Mouse (Mus musculus) heart, adult 18-20 months (tissue): ENCODE results near the gene Iqschfp. TPM values are rescaled to one million over a fixed set of nuclear protein-coding genes. Genes with fewer than 3 reads are reported as not detected.

Experiments
- DNase-seq, 2 experiments: peaks; one replicate each; pipeline ENCODE4 v3.0.0; 2021 to 2022; ENCODE audit warnings: mixed read lengths in 1 of 2
- total RNA-seq, 2 experiments: library from RNA; stranded (reverse); gene quantifications; 2 replicates each; pipeline ENCODE4 v1.2.3; 2021

The Iqschfp gene
- total RNA-seq, 2 experiments from 2014 or later, result not detected

DNA sequence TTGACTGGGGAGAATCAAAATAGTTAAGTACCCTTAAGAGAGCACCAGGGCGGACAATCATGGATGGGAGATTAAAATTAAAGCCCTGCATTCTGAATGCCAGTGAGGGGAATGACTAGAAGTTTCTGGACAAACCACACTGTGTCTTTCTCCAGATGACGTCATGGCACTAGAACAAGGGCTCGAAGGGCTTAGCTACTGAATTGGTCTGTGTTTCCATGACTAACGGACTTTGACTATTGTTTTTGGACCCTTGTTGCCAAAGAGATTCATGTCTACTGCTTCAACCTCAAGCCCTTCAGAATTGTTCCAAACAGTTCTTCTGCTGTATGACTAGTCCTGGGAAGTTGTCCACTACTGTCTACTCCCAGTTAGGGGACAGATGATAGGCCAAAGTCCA is 639.9 kb downstream of the Iqschfp start:
- DNase-seq, result no peak

DNA sequence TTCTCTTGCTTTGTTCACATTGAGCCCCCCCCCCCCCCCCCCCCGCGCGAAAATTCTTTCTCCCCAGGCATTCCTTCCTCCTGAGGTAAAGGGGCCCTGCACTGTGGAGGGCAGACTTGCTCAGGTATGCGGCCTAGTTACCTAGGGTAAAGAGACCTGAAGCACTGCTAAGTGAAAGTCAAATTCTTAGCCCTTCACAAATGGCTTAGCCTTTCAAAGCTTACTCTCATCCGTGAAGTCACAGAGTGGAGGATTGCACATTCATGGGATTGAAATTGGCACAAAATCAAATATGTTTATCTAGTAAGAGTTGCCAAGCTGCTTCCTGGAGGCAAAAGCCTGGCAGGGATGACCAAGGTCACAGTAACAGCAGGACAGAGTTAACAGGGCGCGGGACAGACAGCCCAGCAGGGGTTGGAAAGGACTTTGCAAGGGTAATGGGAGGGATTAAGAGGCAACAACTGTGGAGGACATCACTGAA is 642.6 kb downstream of the Iqschfp start:
- peak; percentile 55 for DNase-seq

DNA sequence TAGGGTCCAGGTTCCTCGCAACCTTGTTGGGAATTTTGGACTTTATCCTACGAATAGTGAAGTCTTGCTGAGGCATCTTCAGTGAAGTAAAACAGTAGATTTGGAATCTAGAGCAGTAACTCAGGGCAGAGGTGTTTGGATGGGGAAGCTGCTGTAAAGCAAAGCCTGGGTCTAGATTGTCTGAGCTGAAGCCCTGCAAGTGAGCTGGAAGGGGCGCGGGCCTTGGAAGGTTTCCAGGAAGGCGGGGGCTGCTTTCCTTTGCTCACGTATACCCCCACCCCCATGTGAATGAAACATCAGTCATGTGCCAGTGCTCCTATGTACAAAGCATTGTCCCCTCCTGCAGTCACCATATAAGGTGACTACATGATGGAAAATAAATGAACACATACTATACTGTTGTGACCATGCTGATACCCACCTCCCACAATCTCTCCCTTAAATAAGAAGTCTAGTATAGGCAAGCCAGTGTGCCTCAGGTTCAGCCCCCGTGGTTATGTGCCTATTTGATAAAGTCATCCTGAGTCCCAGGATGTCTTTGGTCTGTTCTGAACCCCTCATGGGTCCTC is 643.2 kb downstream of the Iqschfp start:
- DNase-seq, result no peak

DNA sequence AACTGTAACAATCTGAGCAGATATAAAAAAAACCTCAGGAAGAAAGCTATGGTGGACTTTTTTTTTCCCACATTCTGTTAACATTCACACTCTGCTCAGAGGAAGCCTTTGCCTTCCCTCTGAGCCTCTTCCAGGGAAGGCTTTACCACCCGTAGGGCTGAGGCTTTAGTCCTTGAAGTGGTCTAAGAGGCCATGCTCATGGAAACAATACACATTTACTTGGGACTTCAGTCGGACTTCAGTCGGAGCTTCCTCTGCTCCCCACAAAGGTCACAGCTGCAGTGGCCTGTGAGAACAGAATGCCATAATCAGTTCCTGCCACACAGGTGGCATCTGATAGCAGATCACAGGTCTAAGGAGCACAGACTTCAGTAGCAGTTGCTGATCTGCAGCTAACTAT is 644.0 kb downstream of the Iqschfp start:
- DNase-seq, result no peak

DNA sequence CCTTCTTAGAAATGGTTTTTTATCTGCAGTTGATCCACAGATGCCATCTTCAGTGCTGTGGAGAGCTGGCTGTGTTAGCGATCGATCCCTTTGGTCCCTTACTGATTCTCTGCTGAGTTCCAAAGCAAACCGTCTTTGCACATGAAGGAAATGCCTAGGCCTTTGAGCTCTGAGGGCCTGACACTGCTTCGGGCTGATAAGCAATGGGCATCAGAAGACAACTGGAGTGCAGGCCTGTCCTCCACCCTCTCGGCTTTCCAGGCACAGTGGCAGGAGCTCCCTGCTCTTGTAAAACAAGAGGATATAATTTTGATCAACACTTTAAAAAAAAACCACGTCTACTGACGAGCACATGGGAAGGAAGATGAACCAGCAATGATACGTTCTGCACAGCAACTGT is 649.7 kb downstream of the Iqschfp start:
- DNase-seq, result no peak

DNA sequence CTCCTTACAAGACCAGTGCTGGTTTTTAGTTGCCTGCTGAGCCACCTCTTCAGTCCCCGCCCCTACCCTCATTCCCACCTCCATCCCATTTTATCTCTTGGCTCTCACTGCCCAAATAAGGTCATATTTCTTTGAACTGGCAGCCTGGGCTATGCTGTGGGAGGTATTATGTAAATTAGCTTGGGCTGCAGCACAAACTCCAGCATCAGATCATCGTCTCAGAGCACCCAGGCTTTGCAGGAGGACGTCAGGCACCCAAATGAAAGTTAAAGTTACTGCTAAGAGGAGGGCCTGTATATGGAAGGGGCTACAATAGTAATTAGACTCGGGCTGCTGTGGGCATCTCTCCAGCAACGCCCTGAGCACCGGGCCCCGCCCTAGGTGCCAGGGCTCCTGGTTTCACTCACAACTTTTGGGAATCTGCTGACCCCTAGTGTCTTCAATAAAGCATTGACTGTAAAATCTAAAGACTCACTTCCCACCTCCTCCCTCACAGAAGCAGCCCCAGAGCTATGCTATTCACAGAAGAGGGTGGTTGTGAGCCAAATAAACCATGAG is 651.0 kb downstream of the Iqschfp start:
- peak; percentile 71 to 74 for DNase-seq

DNA sequence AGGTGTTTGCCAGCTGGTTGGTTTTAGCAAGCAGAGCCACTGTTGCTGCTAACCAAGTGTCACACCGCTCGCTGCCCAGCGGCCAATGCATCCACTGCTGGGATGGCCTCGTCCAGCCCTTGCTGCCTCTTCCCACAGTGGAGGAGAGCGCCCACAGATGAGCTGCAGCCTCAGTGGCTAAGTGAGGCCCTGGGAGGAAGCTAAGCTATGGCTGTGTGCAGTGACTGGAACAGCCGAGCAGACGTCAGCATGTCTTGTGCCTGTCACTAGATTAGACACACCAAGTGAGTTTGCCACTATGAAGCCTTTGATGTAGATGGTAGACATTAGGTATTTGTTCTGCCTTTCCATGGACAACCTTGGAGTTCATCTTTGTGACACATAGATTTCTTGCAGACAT is 652.8 kb downstream of the Iqschfp start:
- no peak for DNase-seq

DNA sequence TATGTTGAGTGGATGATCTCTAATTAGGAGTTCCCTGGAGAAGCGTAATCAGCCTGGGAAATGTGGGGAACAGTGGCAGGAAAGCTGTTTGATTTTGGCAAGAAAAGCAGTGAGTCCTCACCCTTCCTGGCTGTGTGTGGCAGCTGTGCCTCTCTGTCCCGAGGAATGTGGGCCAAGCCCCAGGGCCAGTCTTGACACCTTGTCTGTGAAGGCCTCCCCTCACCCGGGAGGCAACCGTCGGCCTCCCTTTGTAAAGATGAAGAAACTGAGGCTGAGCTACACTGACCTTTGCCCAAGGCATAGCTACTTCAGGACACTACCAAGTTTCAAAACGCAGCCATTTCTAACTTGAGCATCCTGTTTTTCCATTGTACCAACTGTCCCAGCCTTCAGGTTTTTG is 653.9 kb downstream of the Iqschfp start:
- DNase-seq, result no peak

DNA sequence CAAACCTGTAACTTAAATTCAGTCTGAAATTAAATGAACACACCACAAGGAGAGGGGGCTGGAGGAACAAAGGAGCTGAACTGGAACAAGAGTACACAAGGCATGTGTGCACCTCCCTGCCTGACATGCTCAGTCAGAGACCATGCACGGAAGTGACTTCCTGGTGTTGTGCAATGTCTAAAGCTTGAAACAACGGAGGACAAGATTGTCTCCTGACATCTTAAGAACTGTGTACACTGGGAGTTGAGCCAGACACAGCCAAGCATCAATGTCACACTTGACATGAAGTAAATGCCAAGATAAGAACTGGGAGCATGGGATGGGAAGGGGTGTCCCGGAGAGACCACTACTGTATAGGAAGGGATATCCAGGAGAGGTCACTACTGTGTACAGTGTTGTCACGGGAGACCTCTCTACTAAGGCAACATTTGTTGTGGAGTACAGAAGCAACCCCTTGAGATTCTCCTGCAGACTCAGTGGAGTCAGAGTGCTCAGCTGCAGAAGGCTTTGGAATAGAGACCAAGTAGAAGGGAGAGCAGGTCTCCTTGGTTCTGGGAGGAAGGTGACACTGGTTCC is 663.1 kb downstream of the Iqschfp start:
- DNase-seq, result no peak

DNA sequence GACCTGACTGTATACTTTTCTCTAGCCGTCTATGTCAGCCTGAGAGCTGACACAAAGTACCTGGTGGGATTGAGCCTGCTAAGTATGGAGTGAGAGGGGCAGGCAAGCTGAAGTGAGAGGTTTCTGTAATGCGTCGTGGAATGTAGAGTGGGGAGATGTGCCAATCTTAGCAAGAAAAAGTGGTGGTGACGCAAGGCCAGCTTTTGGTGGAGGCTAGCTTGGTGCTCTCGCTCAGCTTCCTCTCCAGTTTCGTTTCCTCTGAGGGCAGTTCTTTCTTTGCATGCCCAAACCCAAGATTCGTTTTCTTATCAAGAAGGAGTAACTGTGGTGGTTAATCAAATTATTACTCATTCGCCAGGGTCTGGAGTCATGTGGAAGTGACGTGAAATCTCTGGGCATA is 664.9 kb downstream of the Iqschfp start:
- no peak for DNase-seq

DNA sequence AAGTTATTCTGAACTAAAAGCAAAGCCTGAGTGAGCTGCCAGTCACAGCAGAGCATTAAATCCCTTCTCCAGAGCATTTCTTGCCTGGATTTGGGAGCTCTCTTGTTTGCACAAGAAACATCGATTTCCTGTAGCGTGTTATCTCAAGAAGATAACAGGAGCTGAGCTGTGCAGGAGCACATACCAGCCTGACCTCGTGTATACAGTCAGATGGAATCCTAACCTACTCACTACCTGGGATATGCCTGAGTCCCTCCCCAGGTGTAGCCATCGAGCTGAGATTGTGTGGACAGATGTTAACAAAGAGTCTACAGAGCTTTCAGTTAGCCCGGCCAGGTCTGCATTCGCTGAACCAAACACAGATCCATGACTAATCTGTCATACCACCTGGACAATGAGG is 666.7 kb downstream of the Iqschfp start:
- no peak for DNase-seq

DNA sequence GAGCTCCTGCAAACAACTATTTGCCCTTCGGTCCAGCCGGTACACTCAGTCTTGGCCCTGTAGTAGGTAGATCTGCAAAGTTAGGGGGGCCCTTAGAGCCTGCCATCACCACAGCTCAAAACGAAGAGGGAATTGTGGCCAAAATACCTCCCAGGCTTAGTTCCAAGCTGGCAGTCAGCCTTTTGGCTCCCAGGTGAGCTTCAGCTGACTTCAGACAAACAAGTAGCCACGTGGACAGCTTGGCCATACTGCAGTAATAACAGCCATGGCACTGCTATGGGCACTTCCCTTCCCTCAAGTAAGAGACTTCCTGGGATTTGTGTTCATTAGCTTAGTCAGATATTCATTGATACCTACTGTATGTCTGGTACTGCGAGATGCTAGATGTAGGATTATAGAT is 668.0 kb downstream of the Iqschfp start:
- DNase-seq, result peak; percentile 72 to 82

DNA sequence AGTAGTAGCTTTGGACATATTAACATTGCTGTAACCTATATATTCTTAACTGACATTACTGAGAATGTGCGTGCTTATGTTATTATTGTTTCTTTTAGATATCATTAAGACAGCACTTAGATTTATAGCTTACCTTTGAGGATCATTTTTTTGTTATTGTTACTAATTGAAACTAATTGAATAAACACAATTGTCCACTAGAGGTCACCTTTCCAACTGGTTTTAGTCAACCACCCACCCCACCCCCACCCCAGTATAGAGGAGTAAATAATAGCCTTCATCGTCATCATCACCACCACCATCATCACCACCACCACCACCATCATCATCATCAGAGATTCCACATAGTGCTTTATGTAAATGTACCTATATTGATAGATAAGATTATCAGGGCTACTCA is 670.8 kb downstream of the Iqschfp start:
- peak in 1 of 2 experiments; percentile 35 for DNase-seq

DNA sequence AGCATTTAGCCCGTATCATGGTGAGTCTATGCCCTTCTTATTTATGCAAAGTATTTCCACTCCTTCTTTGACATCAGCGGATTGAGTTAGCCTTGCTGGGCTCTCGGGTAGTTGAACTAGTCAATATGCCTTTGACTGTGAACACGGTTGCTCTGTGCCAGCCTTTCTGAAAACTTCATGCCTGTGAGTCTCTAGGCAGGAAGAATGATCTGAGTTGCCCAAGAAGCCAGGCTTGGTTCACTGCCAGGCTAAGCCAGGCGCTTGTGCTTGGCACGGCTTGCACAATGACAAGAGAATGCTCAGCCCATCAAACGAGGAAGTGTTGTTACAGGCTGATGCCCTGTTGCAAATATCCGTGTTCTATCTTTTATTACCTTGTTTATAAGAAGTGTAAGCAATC is 671.9 kb downstream of the Iqschfp start:
- peak; percentile 69 to 73 for DNase-seq

DNA sequence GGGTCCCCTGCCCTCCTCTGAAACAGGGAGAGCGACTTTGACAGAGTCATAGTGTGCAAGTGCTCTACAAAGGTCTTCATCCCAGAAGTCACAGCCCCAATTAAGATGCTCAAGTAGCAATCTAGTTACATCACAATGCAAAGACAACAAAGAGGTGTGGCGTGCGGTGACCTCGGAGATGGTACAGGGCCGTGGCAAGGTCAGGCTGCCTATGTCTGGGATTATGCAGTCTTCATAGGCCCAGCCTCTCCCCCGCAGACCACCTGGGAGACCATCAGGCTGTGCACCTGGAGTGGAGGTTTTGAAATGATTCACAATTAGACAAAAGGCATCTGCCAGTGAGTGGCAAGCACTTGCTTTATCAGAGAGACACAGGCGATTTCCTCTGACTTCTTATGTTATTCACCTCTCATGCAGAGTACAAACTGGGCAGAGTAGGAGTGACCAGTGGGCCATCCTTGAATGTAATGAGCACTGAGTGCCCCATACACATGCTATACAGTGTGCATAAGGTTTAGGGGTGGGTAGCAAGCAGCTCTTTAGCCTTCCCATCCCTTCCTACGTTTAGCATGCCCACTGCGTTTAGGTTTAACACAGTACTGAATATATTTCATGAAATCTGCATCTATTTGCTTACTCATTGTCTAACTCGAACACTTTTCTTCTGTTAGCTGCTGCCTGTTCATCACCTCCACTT is 673.1 kb downstream of the Iqschfp start:
- DNase-seq, result no peak

DNA sequence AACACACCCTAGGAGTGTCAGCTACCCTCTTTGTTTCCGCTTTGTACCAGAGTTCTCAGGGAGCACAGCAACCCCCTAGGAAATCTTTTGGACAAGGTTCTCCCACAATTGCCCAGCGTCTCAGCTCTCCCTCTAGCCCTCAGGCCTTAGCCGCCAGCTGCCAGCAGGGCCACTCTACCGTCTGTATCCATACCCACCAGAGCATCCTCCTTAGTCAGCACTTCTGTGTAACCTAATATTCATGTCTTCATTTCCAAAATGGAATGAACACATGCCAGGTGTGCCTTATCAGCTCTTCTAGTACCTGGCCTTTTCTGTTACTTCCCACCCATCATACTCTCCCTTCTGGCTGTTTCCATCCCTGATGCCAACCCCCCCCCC is 673.6 kb downstream of the Iqschfp start:
- DNase-seq, result no peak

DNA sequence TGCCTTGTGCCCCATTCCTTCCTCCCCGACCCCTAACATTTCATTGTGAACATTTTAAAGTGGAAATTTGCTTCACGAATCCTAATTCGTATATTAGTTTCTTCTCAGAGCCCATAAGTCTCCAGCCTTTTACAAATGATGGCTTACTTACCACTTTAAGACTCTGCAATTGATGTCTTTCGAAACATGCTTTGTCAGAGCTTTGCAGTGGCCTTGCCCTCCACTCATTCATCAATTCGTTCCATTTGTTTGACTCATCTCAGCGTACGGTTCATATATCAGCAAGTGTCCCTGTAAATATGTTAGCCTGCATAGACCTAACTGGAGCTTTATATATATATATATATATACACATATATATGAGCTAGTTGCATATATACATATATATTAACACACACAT is 675.5 kb downstream of the Iqschfp start:
- DNase-seq, result no peak

DNA sequence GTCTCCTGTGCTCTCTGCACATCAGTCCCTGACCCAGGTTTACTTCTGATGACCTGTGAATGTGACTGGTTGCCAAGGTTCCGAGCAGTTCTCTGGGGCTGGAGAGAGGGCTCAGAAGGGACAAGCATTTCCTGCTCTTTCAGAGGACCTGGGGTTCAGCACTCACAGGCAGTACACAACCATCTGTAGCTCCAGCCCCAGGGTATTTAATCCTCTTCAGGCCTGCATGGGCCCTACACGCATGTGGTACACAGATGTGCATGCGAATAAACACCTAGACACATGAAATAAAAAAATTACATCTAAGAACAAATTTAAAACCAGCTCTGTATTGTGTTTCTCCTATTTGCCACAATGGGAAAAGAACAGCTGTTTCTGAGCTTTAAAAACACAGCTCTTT is 676.1 kb downstream of the Iqschfp start:
- no peak for DNase-seq

DNA sequence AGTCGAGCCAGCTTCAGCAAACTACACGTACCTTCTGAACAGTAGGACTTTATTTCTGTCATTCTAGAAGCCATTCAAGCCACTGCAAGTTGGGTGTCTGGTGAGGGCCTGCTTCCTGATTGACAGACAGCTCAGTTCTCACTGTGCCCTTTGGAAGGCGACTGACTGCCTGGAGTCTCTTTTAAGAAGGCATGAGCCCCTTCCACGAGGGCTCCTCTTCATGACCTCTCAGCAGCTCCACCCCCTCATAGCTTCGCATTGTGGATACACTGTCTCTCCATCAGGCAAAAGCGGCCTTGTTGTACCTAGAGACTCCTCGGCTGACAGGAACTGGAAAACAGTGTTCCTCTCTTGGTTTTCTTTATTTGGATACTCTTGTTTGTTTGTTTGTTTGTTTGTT is 676.7 kb downstream of the Iqschfp start:
- no peak for DNase-seq

DNA sequence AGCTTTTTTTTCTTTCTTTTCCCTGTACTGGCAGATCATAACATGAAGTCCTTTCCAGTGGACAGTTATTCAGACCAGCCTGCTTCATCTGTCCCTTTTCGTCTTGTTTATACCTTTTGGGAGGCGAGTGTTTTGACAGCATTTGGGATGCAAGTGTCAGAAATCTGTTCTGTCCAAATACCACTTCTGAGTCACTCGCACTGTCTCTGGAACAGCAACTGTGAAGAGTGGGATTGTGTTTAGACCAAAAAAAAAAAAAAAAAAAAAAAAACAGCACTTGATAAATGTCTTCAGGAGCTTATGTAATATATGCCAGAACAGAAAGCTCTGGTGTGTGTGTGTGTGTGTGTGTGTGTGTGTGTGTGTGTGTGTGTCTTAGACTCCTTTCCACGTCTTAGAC is 678.3 kb downstream of the Iqschfp start:
- no peak for DNase-seq

DNA sequence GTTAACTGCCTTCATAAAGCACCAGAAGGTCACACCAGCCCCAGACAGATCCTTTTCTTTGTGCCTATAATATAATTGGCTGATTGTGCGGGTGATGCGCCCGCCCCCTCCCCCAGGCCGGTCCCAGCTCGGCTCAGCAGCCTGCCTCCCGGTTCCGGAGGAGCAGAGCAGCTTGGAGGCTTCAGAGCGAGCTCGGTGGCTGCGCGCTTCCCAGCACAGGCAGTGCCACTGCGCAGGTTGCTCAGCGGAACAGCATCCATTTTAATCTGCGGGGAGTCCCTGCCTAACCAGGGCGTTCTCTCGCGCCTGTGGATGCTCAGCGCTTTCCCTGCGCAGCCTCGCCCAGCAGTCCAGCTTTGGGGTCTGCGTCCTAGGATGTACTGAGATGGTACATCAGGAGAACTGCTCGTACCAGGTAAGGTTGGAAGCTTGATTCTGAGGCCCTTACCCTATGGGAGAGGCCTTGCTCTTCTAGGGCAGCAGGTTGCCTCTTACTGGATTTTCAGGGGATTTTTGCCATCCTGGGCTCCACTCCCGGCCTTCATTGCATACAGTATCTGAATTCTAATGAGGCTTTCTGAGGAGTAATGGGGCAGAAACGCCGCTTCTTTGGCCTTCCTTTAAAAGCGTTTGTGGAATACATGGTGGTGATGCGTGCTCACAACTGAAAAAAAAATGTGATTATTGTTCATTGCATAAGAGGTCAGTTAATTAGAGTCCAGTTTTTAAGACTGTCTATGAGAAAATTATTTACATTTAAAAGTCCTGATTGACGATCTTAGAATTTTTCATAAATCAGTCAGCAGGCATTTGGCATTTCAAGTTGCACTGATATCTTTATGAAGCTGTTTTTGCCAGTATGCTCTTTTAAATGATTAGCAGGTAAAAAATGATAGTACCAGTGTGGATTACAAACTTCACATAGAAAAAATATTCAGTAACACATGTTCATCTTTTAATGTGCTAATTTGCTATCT is 680.5 kb downstream of the Iqschfp start:
- DNase-seq, result peak in 1 of 2 experiments; percentile 49

DNA sequence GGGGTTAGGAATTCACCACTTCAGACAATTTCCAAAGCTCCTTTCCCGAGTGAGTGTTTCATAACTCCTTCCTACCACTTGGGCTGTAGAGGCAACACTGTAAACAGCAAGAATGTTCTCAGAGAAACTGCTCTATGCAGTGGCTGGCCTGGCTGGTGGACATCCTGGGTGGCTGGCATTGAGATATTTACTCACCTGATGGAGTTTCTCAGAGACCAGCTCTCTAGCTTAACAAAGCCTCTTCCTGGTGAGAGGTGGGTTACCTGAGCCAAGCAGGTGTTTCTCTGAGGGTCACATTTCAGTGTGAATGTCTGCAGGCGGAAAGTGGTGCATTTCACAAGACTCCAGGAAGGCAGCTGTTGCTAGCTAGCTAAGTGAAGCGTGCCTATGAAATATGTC is 681.2 kb downstream of the Iqschfp start:
- DNase-seq, result no peak
